Mouse (Mus musculus): Measurements from ENCODE around the gene S100a10. TPM values are rescaled to one million over a fixed set of nuclear protein-coding genes. Genes with fewer than 3 reads are reported as not detected.
"Not testable (repeated sequence)": the region's sequence is repeated elsewhere in the genome, so short reads cannot be mapped to it uniquely, and the experiment has no call there.

Gene S100a10
- polyA plus RNA-seq, 1 experiment, result 60.6 TPM

DNA sequence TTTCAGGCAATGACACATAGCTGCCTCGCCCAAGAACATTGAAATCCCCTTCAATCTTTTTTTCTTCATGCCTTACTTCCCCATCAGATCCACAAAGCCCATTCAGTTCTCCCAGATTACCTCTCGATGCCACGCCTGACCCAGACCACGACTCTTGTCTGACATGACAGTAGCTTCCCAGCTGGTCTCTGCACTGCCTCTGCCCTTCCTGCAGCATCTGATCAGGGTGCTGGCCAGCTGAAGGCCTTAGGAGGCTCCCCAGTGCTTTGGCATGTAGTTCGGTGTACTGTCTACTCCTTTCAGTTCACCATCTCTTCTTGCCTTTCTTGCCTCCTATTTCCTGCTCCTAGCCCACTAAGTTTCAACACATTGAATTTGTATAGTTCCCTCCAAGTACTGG lies 26.1 kb upstream of the S100a10 start:
- TF ChIP-seq POLR2A (IDR thresholded peaks at IDR 0.05; ENCODE audit: borderline replicate concordance, insufficient read depth, low read length) (no peak), CTCF (IDR thresholded peaks at IDR 0.05; ENCODE audit: borderline replicate concordance, insufficient read depth, low read depth, low read length) (no peak)
- Histone ChIP-seq H3K4me3 (replicated peaks; ENCODE audit: insufficient read depth, low read depth, low read length) (no peak overlapping the region), H3K27me3 (ENCODE audit: control insufficient read depth, insufficient read depth, low read length) (no peaks in the 10 kb centered on the region), H3K27ac (ENCODE audit: insufficient read depth, low read length) (no peak overlapping the region), H3K4me1 (ENCODE audit: control insufficient read depth, insufficient read depth, low read length) (no peaks in the 10 kb centered on the region)
- DNase-seq, result no peak
- 83% methylated on average over 5 of the region's 5 CpGs for WGBS

- Histone ChIP-seq H3K27me3 (ENCODE audit: control insufficient read depth, insufficient read depth, low read length) (no peaks in the 10 kb centered on the region), H3K4me1 (ENCODE audit: control insufficient read depth, insufficient read depth, low read length) (no peaks in the 10 kb centered on the region), H3K27ac (ENCODE audit: insufficient read depth, low read length) (no peak overlapping the region), H3K4me3 (replicated peaks; ENCODE audit: insufficient read depth, low read depth, low read length) (no peak overlapping the region)
- no peak for DNase-seq
- TF ChIP-seq CTCF (IDR thresholded peaks at IDR 0.05; ENCODE audit: borderline replicate concordance, insufficient read depth, low read depth, low read length) (no peak), POLR2A (IDR thresholded peaks at IDR 0.05; ENCODE audit: borderline replicate concordance, insufficient read depth, low read length) (no peak)
- 45% methylated on average over 2 of the region's 2 CpGs for WGBS
Measured at GRCm38 (mm10) chr3:93537068-93537576, 17.8 kb upstream of the S100a10 start.

- Histone ChIP-seq H3K4me3 (replicated peaks; ENCODE audit: insufficient read depth, low read depth, low read length) (no peak overlapping the region), H3K27ac (ENCODE audit: insufficient read depth, low read length) (no peak overlapping the region), H3K4me1 (ENCODE audit: control insufficient read depth, insufficient read depth, low read length) (no peaks in the 10 kb centered on the region), H3K27me3 (ENCODE audit: control insufficient read depth, insufficient read depth, low read length) (no peaks in the 10 kb centered on the region)
- TF ChIP-seq POLR2A (IDR thresholded peaks at IDR 0.05; ENCODE audit: borderline replicate concordance, insufficient read depth, low read length) (no peak), CTCF (IDR thresholded peaks at IDR 0.05; ENCODE audit: borderline replicate concordance, insufficient read depth, low read depth, low read length) (no peak)
- DNase-seq, result no peak
- 92% methylated on average over 2 of the region's 2 CpGs for WGBS
Measured at GRCm38 (mm10) chr3:93538486-93538885, 16.4 kb upstream of the S100a10 start.

GRCm38 (mm10) chr3:93541501-93541900 lies 13.4 kb upstream of the S100a10 start:
- Histone ChIP-seq H3K27ac (ENCODE audit: insufficient read depth, low read length) (no peak overlapping the region), H3K27me3 (ENCODE audit: control insufficient read depth, insufficient read depth, low read length) (no peaks in the 10 kb centered on the region), H3K4me3 (replicated peaks; ENCODE audit: insufficient read depth, low read depth, low read length) (no peak overlapping the region), H3K4me1 (ENCODE audit: control insufficient read depth, insufficient read depth, low read length) (no peaks in the 10 kb centered on the region)
- DNase-seq, result no peak
- TF ChIP-seq CTCF (IDR thresholded peaks at IDR 0.05; ENCODE audit: borderline replicate concordance, insufficient read depth, low read depth, low read length), result no peak
- no peak for TF ChIP-seq POLR2A (IDR thresholded peaks at IDR 0.05; ENCODE audit: borderline replicate concordance, insufficient read depth, low read length)
- 59% methylated on average over 2 of the region's 2 CpGs for WGBS

DNA sequence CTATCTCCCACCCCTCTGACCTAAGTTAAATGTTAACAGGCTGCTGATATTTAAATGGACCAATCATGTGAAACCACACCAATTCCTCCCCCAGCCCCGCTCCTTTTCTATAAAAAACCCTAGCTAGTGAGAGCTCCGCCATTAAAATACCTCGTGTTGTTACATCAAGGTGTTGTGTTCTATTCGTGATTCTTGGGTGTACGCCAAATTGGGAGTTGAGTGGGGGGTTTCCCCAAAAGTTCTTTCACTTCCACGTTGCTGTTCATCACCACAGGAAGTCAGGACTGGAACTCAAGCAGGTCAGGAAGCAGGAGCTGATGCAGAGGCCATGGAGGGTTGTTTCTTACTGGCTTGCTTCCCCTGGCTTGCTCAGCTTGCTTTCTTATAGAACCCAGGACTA lies 10.7 kb upstream of the S100a10 start:
- not testable (repeated sequence) for H3K4me3 ChIP-seq (replicated peaks; ENCODE audit: insufficient read depth, low read depth, low read length); H3K4me1 ChIP-seq (ENCODE audit: control insufficient read depth, insufficient read depth, low read length); H3K27ac ChIP-seq (ENCODE audit: insufficient read depth, low read length); DNase-seq; H3K27me3 ChIP-seq (ENCODE audit: control insufficient read depth, insufficient read depth, low read length)
- 78% methylated on average over 6 of the region's 6 CpGs for WGBS

- no peaks in the 10 kb centered on the region for H3K4me1 ChIP-seq (ENCODE audit: control insufficient read depth, insufficient read depth, low read length)
- no peak overlapping the region for H3K4me3 ChIP-seq (replicated peaks; ENCODE audit: insufficient read depth, low read depth, low read length)
- DNase-seq, result peak; percentile 42 to 58
- no peaks in the 10 kb centered on the region for H3K27me3 ChIP-seq (ENCODE audit: control insufficient read depth, insufficient read depth, low read length)
- H3K27ac ChIP-seq (ENCODE audit: insufficient read depth, low read length), result no peak overlapping the region
- 28% methylated on average over 7 of the region's 7 CpGs for WGBS
- TF ChIP-seq CTCF (IDR thresholded peaks at IDR 0.05; ENCODE audit: borderline replicate concordance, insufficient read depth, low read depth, low read length) (peak; percentile 75), POLR2A (IDR thresholded peaks at IDR 0.05; ENCODE audit: borderline replicate concordance, insufficient read depth, low read length) (no peak)
Measured at GRCm38 (mm10) chr3:93547099-93547648, 7.7 kb upstream of the S100a10 start.

DNA sequence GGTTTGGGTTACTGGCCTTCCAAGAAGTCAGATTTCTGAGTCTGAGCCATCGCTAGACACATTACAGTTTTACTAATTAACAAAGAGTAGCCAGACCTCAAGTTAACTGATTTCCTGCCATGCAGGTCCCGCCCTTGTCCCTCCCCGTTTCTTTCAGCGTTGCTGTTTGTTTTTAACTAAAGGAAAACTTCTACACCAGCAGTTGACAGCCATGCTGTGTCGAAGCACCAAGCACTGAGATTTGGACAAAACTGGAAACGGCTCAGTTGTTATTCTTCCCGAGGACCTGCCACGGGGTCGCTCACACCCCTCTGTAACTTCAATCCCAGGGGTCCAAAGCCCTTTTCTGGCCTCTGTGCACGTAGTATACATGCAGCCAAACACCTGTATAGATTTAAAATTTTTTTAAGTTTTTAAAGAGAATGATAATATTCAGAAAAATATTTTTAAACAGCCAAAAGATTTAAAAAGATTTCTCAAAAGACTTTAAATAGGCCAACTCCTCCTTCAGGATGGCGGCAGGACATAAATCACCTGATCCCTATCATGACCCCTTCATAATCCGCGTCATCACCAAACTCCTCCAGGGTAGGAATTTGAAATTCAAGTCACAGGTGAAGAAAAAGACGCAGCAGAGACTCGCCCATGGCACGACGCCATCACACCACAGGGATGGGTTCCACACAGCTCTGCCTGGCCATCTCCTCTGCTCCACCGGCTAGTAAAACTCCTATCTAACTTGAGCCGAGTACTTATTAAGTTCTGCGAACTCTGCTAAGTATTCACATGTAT lies 6.9 kb upstream of the S100a10 start:
- H3K4me3 ChIP-seq (replicated peaks; ENCODE audit: insufficient read depth, low read depth, low read length), result no peak overlapping the region
- TF ChIP-seq POLR2A (IDR thresholded peaks at IDR 0.05; ENCODE audit: borderline replicate concordance, insufficient read depth, low read length) (no peak), CTCF (IDR thresholded peaks at IDR 0.05; ENCODE audit: borderline replicate concordance, insufficient read depth, low read depth, low read length) (no peak)
- H3K27me3 ChIP-seq (ENCODE audit: control insufficient read depth, insufficient read depth, low read length), result no peaks in the 10 kb centered on the region
- H3K4me1 ChIP-seq (ENCODE audit: control insufficient read depth, insufficient read depth, low read length), result no peaks in the 10 kb centered on the region
- 0 out of 2 replicates have a peak overlapping the region, but pooled peaks have one; percentile 44 for H3K27ac ChIP-seq (ENCODE audit: insufficient read depth, low read length)
- DNase-seq, result no peak
- WGBS, result 62% methylated on average over 20 of the region's 20 CpGs

All from cerebellum, adult 2 months (tissue).